Mouse (Mus musculus) Muller cell, postnatal 12 days (primary cell): ENCODE data around the gene Letmd1.
"Not testable (repeated sequence)": the region's sequence is repeated elsewhere in the genome, so short reads cannot be mapped to it uniquely, and the experiment has no call there.

Experiments
- DNase-seq: peaks from one replicate; pipeline ENCODE4 v3.0.0-alpha.2; 2015; ENCODE audit errors: inconsistent ontology term

Letmd1 gene

DNA sequence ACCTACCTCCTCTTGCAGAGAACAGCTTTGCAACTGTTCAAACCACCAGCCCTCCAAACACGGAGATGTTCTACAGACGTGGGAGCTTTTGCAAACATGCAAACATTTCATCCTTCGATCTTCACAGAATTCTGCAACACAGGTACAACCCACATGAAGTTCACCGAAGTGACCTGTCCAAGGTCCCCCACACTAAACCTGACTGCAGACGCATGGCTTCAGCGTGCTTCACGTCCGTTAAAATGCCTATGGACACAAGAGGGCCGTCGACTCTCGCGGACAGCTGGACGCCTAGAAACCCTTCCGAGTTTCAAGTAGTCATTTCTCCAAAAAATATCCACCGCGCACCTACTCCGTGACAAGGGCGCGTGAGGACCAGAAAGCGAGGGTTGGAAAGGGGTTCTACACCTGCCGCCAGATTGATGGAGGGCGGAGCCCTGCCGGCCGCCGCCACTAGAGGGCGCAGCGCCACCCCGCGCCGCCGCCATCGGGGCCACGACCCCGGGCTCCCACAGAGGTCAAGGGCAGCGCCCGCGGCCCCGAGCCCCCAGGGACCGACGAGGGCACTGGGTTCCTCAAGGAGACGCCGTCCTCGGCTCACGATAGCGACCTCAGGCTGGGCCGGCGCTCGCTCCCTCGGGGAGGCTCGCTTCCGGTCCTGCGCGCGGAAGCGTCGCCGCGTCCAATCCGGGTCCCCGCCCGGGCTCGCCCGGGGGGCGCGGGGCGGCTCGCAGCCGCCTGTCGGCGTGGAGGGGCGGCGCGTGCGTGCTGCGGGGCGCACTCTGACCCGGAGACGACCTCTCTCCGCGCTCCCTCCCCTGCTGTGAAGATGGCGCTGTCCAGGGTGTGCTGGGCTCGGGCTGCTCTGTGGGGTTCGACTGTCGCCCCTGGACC is at the start of gene Letmd1:
TSS of gene Letmd1 (plus strand) at position 729 of the 894 bp plus-strand sequence.
- peak; percentile 92 for DNase-seq

DNA sequence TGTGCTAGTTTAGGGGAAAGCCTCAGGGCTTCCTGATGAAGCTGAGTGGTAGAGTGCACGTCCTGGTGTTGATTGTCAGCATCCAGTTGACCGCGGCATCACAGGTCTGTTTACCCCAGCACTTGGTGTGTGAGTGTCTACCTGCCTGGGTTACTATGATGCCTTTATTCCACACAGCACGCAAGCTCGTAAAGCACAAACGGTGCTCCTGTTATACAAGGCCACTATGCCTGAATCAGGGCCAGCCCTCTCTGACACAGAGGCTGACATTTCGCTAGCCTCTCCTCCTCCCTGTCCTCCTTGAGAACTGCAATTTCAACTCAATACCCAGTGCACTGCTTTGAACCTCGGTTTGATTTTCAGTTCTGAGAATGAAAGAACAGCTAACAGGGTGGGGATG is 49.5 kb upstream of the Letmd1 start:
- DNase-seq, result no peak

DNA sequence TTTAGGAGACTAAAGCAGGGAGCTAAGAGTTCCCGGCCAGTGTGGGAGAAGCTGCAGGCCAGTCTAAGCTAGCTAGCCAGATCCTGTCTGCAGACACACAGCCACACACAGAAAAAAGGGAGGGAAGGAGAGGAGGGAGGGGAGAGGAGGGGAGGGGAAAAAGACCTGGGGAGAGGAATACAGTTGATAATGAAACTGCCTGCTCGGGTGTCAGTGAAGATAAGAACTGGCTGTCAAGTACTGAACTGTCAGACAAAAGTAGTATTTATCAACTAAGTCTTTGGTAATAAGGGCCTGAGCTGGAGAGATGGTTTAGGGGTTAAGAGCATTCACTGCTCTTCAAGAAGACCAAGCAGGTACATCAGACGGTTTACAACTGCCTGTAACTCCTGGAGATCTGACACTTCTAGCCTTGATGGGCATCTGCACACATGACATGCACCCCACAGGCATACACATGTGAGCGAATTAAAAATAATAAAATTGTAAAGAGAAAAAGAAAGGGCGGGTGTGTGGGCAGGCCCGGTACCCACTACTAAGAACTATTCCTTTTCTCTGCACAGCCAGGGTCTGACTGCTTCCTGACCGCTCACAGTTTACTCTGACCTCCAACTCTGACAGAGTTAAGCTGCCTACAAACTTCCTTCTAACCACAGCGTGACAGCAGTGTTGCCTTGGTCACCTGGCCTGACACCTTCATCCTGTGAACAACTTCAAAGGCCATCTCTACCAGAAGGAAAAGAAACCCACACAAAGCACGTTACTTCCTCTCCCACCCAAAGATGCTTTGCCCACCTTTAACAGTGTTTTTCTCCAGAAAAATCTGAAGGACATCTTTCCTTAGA is 48.7 kb upstream of the Letmd1 start:
- no peak for DNase-seq

DNA sequence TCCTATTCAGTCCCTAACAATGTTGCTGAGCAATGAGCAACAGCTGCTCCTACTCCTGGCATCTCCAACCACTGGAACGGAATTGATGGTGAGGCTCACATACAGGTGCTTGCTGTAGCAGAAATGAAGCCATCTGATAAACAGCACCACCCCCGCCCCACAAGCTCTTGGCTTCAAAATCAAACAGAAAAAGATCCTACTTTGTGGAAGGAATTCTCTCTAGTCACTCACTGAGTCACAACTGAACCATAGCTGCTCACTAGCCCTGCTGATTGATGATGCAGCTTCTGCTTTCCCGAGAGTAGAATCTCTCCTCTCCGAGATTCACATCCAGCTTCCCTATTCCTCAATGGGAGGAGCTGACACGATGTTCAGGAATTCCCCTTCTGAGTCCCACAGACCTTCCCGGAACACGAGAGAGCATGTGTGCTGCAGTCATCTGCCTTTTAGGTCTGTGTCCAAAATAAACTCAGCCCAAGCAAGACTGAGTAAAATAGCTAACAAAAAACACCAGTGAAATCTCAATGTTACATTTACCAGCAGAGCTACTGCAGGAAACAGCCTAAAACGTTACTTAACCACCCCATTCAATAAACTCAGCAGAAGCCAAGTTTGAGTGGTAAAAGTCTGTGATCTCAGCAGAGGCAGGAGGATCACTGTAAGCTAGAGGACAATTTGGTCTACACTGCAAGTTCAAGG is 47.6 kb upstream of the Letmd1 start:
- DNase-seq, result peak; percentile 74

DNA sequence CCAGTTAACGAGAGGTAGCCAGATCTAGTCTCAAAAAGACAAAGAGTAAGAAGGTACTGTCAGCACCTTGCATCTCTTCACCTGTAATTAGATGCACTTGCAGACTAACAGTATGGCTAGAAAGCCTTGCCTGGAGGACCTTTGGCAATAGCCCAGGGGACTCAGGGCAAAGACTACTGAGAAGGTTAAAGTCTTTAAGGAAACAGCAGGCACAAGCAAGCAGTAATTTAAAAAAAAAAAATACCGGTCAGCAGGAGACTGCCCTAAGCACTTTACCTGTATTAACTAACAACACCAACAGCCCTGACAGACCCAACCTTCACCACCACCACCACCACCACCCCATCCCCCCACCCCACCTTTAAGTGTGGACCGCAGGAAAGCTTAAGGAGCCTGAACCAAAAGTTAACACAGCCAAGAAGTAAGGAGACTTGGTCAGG is 47.0 kb upstream of the Letmd1 start, which contains the start of gene Gm5475:
TSS of gene Gm5475 (plus strand) at position 390 of the 440 bp plus-strand sequence.
- DNase-seq, result not testable (repeated sequence)

DNA sequence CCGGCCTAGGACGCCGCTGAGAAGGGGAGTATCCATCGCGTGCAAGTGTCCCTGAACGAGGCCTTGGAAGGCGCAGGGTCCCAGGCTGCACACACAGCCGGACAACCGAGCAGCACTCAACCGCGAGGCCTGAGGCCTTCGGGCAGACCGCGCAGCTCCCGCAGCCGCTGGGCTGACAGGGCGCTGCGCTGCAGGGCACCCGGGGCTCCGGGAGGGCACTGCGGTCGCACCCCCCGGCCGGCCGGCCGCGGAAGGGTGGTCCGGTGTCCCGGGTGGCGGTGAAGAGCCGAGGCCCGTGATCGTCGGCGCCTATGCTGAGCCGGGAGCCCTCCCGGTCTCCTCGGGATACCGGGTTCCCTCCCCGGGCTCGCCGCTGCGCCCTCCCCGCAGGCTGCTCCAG is 46.3 kb upstream of the Letmd1 start:
- DNase-seq, result no peak

DNA sequence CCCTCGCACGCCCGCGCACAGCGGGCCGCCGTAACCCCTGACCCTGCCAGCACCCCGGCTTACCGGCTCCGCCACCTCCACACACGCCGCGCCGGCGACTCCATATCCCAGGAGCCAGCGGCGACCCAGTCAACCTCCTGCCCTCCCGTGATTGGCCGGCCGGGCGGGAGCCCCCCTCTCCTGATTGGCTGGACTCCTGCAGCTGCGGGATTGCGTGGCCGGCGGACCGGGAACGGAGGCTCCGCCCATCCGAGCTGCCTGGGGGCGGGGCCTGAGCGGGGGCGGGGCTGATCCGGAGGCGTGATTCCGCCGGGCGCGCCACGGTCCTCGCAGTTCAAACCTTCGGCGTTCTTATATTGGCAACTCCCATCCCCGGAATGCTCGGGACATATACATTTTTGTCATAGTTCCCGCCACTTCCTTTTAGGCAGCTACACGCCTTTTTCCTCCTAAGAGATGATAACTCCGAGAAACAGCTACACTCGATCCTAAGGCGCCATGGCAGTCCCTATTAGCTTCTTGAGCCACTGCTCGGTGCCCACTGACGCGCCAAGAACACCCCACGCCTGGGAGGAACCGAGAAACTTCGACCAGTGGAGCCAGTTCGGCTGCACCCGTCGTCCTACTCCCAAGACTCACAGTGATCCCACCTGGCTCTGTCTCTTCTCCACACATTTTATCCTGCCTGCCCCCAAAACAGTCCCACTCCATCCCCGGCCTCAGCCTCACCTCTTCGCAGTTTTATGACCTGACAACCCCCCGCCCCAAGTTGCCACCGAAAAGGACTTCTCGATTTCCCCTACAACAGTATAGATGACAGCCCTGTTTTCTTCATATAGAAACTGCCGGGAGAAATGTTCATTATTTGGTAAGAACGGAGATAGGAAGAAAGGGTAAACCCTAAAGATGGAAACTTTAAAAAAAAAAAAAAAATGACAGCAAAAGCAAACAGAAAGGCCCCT is 45.6 kb upstream of the Letmd1 start:
- peak; percentile 98 for DNase-seq

DNA sequence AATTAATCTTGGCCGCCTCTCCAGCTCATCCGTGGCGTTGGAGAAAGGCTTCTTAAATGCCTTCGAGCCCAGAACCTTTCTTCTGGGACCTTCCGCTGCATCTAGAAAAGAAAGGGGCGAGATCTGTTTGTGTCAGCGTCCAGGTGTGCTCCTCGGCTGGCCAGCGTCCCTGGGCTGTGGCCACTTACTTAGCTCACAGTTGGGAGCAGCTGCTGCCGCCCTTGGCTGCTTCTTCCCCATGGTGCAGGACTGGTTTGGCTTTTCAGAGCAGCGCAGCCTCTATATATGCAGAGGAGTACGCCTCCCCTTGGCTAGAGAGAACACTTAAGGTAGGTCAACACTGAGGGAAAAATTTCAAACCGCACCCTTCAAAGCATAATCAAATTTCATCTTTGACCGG is 44.9 kb upstream of the Letmd1 start:
- DNase-seq, result no peak

DNA sequence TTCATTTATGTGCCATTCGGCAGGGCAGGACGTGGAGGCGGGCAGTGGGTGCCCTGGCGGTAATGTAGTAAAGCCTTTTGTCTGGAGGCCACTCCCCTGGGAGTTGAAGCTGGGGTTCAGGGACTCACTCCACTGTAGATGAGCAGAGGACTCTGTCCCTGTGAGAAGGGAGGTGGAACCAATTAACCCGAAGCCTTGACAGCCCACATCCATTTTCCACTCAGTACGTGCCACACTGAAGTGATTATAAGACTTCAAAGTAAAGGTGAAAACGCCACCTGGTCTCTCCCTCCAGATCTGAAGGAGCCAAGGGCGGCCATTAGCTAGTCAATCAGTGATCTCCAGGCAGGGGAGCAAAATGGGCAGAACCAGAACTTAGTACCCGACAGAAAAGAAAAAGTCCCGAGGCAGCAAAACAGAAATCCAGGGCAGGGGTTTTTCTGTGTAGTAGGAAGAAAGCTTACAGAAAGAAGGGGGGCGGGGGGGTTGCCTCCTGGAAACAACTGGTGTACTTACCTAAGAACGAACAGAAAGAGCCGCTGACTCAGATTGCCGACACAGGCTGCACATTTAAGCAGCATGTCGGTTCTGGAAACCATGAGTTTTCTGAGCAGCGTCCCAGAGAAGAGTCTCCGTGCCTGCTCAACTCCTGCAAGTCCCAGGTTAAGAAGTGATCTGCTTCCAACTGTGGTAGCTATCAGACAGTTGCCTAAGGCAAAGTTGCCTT is 44.3 kb upstream of the Letmd1 start, which contains the start of gene Slc11a2:
TSS of gene Slc11a2 (minus strand) at position 677 of the 727 bp plus-strand sequence.
- no peak for DNase-seq

DNA sequence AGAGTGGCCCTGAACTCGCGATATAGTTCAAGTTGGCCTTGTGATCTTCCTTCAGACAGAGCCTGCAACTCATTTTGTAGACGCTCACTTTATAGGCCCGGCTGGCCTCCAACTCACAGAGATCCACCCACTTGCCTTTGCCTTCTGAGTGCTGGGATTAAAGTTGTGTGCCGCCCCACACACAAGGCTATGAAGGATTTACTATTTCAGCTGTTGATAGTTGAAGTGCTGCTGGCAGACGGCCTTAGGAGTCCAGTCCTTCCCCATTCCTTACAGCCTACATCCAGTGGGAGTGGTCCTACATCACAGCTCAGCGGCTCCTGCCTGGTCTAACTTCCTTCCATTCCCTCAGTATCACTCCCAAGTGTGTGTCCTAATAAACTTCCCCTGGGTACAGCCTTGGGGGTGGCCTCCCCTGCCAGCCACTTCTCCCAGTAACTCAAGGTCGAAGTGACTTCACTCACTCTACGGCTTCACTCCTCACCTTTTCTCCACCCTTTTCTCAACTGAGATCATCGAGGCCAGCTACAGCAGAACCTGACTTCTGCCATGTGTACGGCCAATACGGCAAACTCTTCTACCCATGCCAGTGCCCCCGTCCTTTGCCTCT is 40.4 kb upstream of the Letmd1 start:
- DNase-seq, result no peak

DNA sequence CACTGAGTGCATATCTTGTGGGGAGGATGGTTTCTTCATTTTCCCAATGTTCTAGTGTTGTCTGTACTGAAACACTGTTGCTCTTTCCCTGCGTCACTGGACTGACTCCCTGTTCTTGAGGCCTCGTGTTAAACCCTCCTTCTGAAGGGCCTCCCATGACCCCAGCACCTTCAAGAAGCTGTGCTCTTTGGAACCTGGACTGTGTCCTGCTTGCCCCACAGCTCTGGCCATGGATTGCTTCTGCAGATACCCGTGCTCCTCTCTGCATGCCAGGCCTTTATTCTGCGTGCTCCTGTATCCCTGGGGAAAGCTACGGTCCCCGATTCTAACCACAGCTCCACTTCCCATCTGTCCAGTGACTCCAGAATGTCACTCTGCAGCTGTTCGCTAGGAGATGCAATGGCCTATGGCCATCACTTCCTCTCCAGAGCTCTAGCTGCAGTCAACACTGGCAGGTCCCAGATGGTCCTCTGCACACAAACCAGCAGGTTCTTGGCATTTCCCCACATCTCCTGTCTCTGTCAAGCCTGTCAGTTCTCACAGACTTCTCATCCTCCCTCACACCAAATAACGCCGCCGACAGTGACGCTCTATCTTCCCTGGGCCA is 38.8 kb upstream of the Letmd1 start:
- DNase-seq, result no peak

DNA sequence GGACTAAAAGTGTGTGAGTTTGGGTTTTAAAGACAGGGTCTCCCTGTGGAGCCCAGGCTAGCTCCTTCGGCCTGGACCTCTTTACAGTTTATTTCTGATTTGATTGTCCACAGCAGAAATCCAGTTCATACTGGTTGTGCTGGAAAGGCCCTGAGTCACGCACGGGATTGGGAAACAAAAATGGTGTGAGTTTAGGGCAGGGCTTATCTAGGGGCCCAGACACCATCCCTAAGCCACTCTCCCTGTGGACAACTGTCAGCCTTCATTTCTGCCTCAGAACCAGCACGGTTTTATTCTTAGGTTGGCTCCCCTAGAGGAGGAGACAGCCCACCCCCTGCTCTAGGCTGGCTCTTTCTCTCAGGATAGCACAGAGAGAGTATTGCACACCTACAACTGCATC is 35.6 kb upstream of the Letmd1 start:
- DNase-seq, result no peak

DNA sequence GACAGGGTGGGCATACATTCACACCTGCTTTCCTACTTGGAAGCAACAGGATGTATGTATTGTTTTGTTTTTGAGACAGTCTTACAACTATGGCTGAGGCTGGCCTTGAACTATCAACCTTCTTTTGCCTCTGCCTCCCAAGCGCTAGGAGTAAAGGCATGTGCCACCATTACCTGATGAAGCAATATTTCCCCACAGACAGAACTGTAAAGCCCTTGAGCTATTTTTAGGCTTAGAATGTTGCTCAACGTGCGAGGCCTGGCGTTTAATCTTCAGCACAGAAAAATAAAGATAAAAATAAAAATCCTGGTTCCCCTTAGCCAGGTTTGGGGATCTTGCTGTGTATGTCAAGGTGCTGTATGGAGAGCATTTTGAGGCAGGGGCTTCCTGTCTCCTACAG is 32.7 kb upstream of the Letmd1 start:
- DNase-seq, result no peak

DNA sequence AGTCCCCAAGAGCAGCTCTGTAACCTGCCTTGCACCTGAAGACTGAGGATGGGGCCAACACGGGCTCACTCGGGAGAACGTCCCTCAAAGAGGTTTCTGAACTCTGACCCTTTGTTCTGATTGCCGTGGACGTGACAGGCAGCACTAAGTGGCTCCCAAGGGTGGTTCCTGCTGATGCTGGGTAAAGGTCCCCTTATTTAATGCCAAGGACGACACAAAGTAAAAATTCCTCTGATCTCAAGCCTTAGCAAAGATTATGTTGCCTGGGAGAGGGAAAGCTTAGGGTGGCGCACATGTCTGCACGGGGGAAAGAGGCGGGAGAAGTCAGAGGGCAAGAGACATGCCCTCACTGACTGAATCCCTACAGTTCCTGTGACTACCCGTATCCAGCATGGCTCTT is 32.3 kb upstream of the Letmd1 start:
- DNase-seq, result no peak

DNA sequence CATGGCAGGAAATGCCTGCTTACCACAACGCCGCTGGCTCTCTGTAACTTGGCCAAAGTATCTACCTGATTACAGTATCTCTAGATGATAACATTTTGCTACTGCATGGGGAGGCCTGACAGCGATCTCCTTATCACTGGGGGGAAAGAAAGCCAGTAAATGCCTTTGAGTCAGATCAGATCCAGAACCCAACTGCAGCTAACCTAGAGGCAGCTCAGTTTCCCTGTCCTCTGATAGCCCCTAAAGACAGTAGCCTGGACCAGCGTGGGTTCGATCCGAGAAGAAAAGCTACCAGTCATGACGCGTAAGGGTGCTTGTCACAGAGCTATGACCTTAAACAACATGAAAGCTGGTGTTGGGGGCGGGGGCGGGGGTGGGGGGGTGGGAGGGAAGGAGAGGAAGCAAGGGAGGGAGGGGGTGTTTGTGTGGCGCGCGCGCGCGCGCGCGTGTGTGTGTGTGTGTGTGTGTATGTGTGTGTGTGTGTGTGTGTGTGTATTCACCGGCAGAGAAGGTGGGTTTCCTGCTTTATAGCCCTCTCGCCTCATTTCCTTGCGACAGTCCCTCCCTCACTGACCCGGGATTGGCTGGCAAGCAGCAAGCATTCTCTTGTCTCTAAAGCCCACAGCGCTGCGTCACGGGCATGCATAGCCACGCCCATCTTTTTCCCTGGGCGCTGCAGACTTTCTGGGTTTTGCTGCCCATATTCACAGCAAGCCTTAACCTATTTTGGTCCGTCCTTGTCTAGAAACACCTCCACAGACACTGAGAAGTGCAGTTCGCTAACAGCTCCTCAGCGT is 25.5 kb upstream of the Letmd1 start:
- DNase-seq, result peak; percentile 91

DNA sequence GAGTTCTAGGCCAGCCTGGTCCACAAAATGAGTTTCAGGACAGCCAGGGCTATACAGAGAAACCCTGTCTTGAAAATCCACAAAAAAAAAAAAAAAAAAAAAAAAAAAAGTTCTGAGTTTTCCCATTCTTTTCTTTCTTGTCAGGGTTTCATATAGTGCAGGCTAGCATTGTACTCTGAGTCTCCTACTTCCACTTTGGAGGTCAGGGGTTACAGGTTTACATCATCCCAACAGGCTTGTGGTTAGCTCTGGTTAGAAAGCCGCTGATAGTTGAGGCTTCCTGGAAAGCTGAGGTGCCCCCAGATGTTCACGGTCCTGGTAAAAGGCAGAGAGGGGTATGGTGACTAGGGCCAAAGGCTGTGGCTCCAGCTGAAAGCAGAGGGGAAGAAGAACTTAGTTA is 21.9 kb upstream of the Letmd1 start:
- DNase-seq, result no peak

DNA sequence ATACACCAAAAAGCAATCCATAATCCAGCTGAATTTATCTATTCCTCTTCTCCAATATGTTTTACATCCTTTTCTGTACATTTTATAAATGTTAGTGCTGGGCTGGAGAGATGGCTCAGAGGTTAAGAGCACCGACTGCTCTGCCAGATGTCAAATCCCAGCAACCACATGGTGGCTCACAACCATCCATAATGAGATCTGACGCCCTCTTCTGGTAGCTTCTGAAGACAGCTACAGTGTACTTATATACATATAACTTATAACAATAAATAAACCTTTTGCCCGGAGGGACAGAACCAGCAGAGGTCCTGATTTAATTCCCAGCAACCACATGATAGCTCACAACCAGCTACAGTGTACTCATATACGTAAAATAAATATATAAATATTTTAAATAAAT is 20.3 kb upstream of the Letmd1 start:
- DNase-seq, result no peak

DNA sequence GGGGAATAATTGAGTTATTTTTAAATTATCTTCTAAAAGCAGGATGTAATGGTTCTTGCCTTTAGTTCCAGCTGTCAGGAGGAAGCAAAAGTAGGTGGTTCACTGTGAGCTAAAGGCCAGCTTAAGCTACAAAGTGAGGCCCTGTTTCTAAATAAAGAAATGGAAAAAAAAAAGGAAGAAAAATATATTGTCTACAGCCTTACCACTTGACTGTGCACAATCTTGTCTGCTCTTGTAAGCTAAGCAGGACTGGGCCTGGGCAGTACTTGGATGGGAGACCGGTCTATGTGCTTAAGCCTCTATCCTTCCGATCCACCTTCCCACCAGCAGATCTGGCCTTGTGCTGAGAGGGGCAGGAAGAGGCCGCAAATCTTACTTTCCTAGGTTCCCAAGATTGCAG is 19.3 kb upstream of the Letmd1 start:
- no peak for DNase-seq
